Mouse (Mus musculus) c-Kit-negative CD71-positive TER-119-positive erythroid progenitor cells, embryonic 14.5 days (primary cell): ENCODE measurements around the gene Gm15293.
"Not testable (repeated sequence)": the region's sequence is repeated elsewhere in the genome, so short reads cannot be mapped to it uniquely, and the experiment has no call there.

Experiments used
- DNase-seq: peaks from one replicate; pipeline ENCODE4 v3.0.0-alpha.2; 2013; ENCODE audit warnings: low read depth, low spot score

Gm15293 gene

GRCm38 (mm10) chr8:21201261-21201660 is at the start of gene Gm15293:
Gene Gm15293 (plus strand): TSS chr8:21201561.
- DNase-seq, result not testable (repeated sequence)

GRCm38 (mm10) chr8:21161977-21162376 is 39.4 kb upstream of the Gm15293 start, which contains the start of gene Defa22:
Gene Defa22 (plus strand): TSS chr8:21162277.
- not testable (repeated sequence) for DNase-seq

GRCm38 (mm10) chr8:21191314-21191713 is 10.0 kb upstream of the Gm15293 start, which contains the start of gene Defa31:
Gene Defa31 (plus strand): TSS chr8:21191614.
- not testable (repeated sequence) for DNase-seq
